Mouse (Mus musculus) fat pad, adult 2 months (tissue): ENCODE data around the gene 4930451I11Rik.

Experiments used
- DNase-seq: peaks from one replicate; pipeline ENCODE4 v3.0.0-alpha.2; 2011; ENCODE audit warnings: low read depth, low spot score; ENCODE audit errors: extremely low read depth

4930451I11Rik gene

GRCm38 (mm10) chr7:126831539-126831938, at the start of gene 4930451I11Rik:
TSS of gene 4930451I11Rik (minus strand) at chr7:126831639.
- DNase-seq = no peak

GRCm38 (mm10) chr7:126881040-126881439, 49.6 kb upstream of the 4930451I11Rik start:
- DNase-seq = no peak

GRCm38 (mm10) chr7:126877239-126877638, 45.8 kb upstream of the 4930451I11Rik start:
- no peak for DNase-seq

GRCm38 (mm10) chr7:126870520-126870891, 39.1 kb upstream of the 4930451I11Rik start:
- DNase-seq = no peak

- DNase-seq = no peak
These were observed 38.5 kb upstream of the 4930451I11Rik start for GRCm38 (mm10) chr7:126869780-126870519.

- DNase-seq = no peak
These were observed 36.6 kb upstream of the 4930451I11Rik start for GRCm38 (mm10) chr7:126868003-126868402.

GRCm38 (mm10) chr7:126867534-126867933, 36.1 kb upstream of the 4930451I11Rik start:
- DNase-seq = no peak

- no peak for DNase-seq
These were observed 32.4 kb upstream of the 4930451I11Rik start for GRCm38 (mm10) chr7:126863791-126864190.

- DNase-seq = no peak
These were observed 30.8 kb upstream of the 4930451I11Rik start, which contains the start of gene Ino80e for GRCm38 (mm10) chr7:126862147-126862784. TSS of gene Ino80e (minus strand) at chr7:126862377.

GRCm38 (mm10) chr7:126861429-126862130, 30.1 kb upstream of the 4930451I11Rik start, which contains the start of gene Hirip3:
TSS of gene Hirip3 (plus strand) at chr7:126861972.
- DNase-seq = no peak

GRCm38 (mm10) chr7:126860987-126861386, 29.5 kb upstream of the 4930451I11Rik start:
- DNase-seq = no peak

- no peak for DNase-seq
These were observed 25.4 kb upstream of the 4930451I11Rik start for GRCm38 (mm10) chr7:126856741-126857420.

GRCm38 (mm10) chr7:126855641-126856040, 24.2 kb upstream of the 4930451I11Rik start:
- DNase-seq = no peak

GRCm38 (mm10) chr7:126853454-126853853, 22.0 kb upstream of the 4930451I11Rik start:
- DNase-seq = no peak

GRCm38 (mm10) chr7:126851192-126851591, 19.8 kb upstream of the 4930451I11Rik start:
- DNase-seq = no peak

- no peak for DNase-seq
These were observed 18.7 kb upstream of the 4930451I11Rik start for GRCm38 (mm10) chr7:126850161-126850560.

- DNase-seq = no peak
These were observed 17.4 kb upstream of the 4930451I11Rik start for GRCm38 (mm10) chr7:126848794-126849193.

GRCm38 (mm10) chr7:126847421-126848398, 16.3 kb upstream of the 4930451I11Rik start:
- no peak for DNase-seq

- DNase-seq = no peak
These were observed 15.6 kb upstream of the 4930451I11Rik start, which contains the start of gene Doc2a for GRCm38 (mm10) chr7:126847116-126847420. TSS of gene Doc2a (plus strand) at chr7:126847416.

- DNase-seq = no peak
These were observed 14.1 kb upstream of the 4930451I11Rik start for GRCm38 (mm10) chr7:126845516-126845915.
